Mouse (Mus musculus) heart, embryonic 14.5 days (tissue): Measurements from ENCODE around the gene Pax3. TPM values are rescaled to one million over a fixed set of nuclear protein-coding genes. Genes with fewer than 3 reads are reported as not detected.

Experiments
- ATAC-seq: fragments of 200-750 bp; cut with Nextera tagmentation; 2 replicates; pipeline ENCODE4 v1.8.0; 2017; ENCODE audit warnings: low read depth, moderate TSS enrichment; ENCODE audit not compliant: insufficient number of reproducible peaks, insufficient read depth, low FRiP score
- H3K27ac ChIP-seq, 2 experiments: fragments of 200-500 bp in 1 of 2; fragments of 300-500 bp in 1 of 2; sonication (generic) in 1 of 2; replicated peaks in 1 of 2; 2 replicates each; pipeline ENCODE4 v1.5.1; 2012 to 2014; ENCODE audit warnings: low read depth in 2 of 2, low read length in 2 of 2, control low read depth in 1 of 2, mild to moderate bottlenecking in 1 of 2, mixed read lengths in 1 of 2; ENCODE audit not compliant: control insufficient read depth in 1 of 2, insufficient read depth in 1 of 2
- H3K27me3 ChIP-seq: fragments of 300-500 bp; sonication (generic); 2 replicates; pipeline ENCODE4 v1.6.1; 2014; ENCODE audit warnings: mild to moderate bottlenecking, low read length, control low read depth; ENCODE audit not compliant: control insufficient read depth, insufficient read depth
- H3K36me3 ChIP-seq: fragments of 300-500 bp; sonication (generic); 2 replicates; pipeline ENCODE4 v1.6.1; 2014; ENCODE audit warnings: mild to moderate bottlenecking, control low read depth, low read length, mixed read lengths; ENCODE audit not compliant: control insufficient read depth, insufficient read depth
- H3K4me1 ChIP-seq, 2 experiments: fragments of 200-500 bp in 1 of 2; fragments of 300-500 bp in 1 of 2; sonication (generic) in 1 of 2; 2 replicates each; pipeline ENCODE4 v1.6.1; 2012 to 2014; ENCODE audit warnings: low read length in 2 of 2, control low read depth in 1 of 2, mixed read lengths in 1 of 2; ENCODE audit not compliant: control insufficient read depth in 2 of 2, insufficient read depth in 2 of 2
- H3K4me2 ChIP-seq: fragments of 300-500 bp; sonication (generic); 2 replicates; pipeline ENCODE4 v1.6.1; 2014; ENCODE audit warnings: mild to moderate bottlenecking, low read length
- H3K4me3 ChIP-seq, 2 experiments: fragments of 200-500 bp in 1 of 2; fragments of 300-500 bp in 1 of 2; sonication (generic) in 1 of 2; 2 replicates each; pipeline ENCODE4 v1.5.1; 2012 to 2014; ENCODE audit warnings: low read length in 2 of 2, mild to moderate bottlenecking in 2 of 2, control low read depth in 1 of 2, low read depth in 1 of 2, moderate library complexity in 1 of 2; ENCODE audit not compliant: control insufficient read depth in 1 of 2, insufficient read depth in 1 of 2
- H3K9ac ChIP-seq: fragments of 300-500 bp; sonication (generic); 2 replicates; pipeline ENCODE4 v1.6.1; 2014; ENCODE audit warnings: mild to moderate bottlenecking, low read length
- H3K9me3 ChIP-seq: fragments of 300-500 bp; sonication (generic); 2 replicates; pipeline ENCODE4 v1.6.1; 2016; ENCODE audit warnings: low read length, control low read depth; ENCODE audit not compliant: control insufficient read depth
- WGBS: fragments of 180-500 bp; shearing (Covaris S2); extraction: QIAGEN DNeasy Blood & Tissue Kit; methylation state at CpG from one replicate; pipeline ENCODE4 v1.1.7; 2014; 5-methylcytosine and 5-hydroxymethylcytosine counted together
- polyA plus RNA-seq: library from polyadenylated mRNA; unstranded; fragments of >200 nt; fragmentation: Nextera tagmentation; extraction: Ambion mirVana; gene quantifications from 2 replicates; pipeline ENCODE4 v1.2.1, GENCODE M21; 2014

Gene Pax3
- polyA plus RNA-seq, 1 experiment from 2014 or later = 0.08 TPM

DNA sequence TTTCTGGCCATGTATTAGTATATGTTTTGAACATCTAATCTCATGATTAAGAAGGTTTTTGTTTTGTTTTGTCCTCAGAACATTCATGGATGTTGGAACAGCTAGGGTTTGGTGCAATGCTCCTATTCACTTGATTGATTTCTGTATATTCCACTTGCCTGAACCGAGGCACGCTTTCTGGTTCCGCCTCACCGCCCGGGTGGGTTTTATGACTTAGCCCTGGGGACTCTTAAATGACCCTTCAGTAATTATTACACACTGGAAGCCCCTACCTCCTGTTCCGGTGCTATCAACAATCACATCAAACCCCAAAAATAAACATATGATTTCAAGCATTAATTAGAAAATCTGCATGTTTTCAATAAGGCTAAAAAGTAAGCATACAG lies 9.2 kb downstream of the Pax3 start:
- 22% methylated on average over 6 of the region's 6 CpGs for WGBS
- no peaks in the 10 kb centered on the region for H3K9me3 ChIP-seq
- H3K9ac ChIP-seq = no peak overlapping the region
- no peaks in the 10 kb centered on the region for H3K36me3 ChIP-seq
- H3K27me3 ChIP-seq = peaks cover 87% of the 10 kb centered on the region
- H3K4me2 ChIP-seq = no peak overlapping the region
- ATAC-seq = no peak
- no peak overlapping the region for H3K27ac ChIP-seq
- no peak overlapping the region for H3K4me3 ChIP-seq
- peaks cover 0 to 7% of the 10 kb centered on the region in 2 experiments; a peak in 2 of 4 replicates for H3K4me1 ChIP-seq

DNA sequence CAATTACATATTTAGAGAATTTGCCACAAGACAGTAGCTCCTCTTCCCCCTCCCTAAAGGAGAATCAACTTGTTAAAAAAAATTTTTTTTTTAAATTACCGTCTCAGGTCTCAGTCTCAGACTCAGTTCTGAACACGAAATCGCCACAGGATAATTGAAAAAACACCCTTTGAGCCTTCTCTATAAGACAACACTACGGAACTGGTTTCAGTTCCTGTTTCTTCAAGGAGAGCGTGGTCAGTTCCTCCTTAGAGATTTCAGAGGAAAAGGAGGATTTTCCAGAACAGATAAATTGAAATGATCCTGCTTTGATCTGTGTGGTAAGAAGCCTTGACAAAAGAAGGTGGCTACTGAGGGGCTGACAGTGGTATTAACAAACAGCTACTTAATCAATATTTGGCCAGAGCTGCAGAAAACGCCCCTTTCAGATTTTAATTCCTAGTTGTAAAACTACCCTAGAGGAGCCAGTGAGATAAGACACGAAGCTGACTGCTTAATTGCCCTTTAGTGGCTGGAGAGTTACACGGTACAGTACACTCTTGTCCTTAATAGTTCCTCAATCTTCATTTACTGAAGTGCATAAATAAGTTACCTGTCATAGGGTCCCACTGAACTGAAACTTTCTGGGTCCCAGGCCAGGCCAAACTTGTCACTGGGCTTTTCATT lies 9.7 kb downstream of the Pax3 start:
- Histone ChIP-seq H3K4me1 (peaks cover 0 to 7% of the 10 kb centered on the region in 2 experiments; a peak in 2 of 4 replicates), H3K36me3 (no peaks in the 10 kb centered on the region), H3K27me3 (peaks cover 85% of the 10 kb centered on the region), H3K4me2 (no peak overlapping the region), H3K4me3 (no peak overlapping the region), H3K9me3 (no peaks in the 10 kb centered on the region), H3K9ac (no peak overlapping the region), H3K27ac (no peak overlapping the region)
- ATAC-seq = no peak
- 7% methylated on average over 8 of the region's 8 CpGs for WGBS

DNA sequence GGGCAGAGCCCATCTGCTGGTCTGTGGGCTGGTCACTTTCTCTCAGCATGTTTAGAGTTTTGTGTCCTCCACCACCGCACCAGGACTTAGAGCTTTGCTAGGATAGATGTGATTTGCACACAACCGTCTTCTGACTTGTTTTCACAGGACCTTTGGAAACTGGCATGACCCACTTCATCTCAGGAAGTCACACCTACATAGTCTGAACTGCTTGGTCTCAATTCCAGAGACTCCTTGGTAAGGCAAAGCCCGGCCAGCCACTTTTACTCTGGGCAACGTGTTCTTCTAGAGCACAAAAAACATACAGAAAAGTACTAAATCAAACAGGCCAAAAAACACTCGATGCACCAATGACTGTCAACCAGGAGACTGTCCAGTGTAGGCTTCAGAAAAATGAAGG lies 14.0 kb downstream of the Pax3 start:
- Histone ChIP-seq H3K27me3 (peaks cover 66% of the 10 kb centered on the region), H3K9ac (no peak overlapping the region), H3K4me3 (no peak overlapping the region), H3K4me1 (peaks cover 0 to 2% of the 10 kb centered on the region in 2 experiments; a peak in 1 of 4 replicates), H3K36me3 (no peaks in the 10 kb centered on the region), H3K4me2 (no peak overlapping the region), H3K27ac (no peak overlapping the region), H3K9me3 (no peaks in the 10 kb centered on the region)
- 50% methylated on average over 5 of the region's 5 CpGs for WGBS
- no peak for ATAC-seq

DNA sequence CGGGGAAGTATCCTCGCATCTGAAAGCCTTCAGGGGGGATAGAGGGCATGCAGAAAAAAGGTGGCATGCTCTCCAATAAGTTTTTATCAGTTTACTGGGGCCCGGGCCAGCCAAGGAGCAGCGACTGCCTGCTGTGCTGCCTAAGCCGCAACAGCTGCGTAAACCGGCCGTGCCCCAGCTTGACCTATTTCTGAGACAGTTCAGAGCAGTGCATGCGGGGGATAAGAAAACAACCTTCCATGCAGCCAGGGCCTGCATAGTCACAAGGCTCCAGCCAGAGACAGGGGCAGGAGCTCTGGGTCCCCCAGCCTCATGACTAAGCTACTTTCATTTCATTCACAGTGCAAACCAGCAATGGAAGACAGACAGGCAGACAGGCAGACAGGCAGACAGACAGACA lies 15.1 kb downstream of the Pax3 start:
- 0 out of 4 replicates have a peak overlapping the region, but pooled peaks of 1 of the 2 experiments have one; percentile 2 for H3K4me3 ChIP-seq
- WGBS = 12% methylated on average over 9 of the region's 9 CpGs
- 0 out of 2 replicates have a peak overlapping the region, but pooled peaks have one; percentile 2 for H3K4me2 ChIP-seq
- no peak overlapping the region for H3K9ac ChIP-seq
- H3K27me3 ChIP-seq = peaks cover 56% of the 10 kb centered on the region
- no peaks in the 10 kb centered on the region for H3K36me3 ChIP-seq
- ATAC-seq = no peak
- H3K4me1 ChIP-seq = peaks cover 0 to 2% of the 10 kb centered on the region in 2 experiments; a peak in 1 of 4 replicates
- no peak overlapping the region for H3K27ac ChIP-seq
- H3K9me3 ChIP-seq = no peaks in the 10 kb centered on the region

DNA sequence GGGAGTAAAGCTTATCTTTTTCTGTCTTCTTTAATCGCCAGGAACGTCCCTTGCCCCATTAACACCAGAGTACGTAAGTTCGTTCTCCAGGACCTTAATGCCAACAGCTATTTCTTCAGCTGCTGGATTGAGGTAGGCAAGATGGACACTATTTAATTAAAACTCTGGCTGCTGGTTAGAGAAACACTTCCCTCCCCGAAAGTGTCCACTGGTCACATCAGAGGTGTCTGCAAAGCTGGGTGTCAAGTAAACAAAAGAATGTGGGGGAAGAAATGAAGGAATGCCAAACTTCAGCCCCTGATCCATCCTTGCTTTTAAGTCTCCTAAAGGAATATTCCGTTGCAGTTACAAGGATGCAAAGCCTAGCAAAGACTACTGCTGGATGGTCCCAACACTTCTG lies 24.6 kb downstream of the Pax3 start:
- peaks cover 33% of the 10 kb centered on the region for H3K27me3 ChIP-seq
- no peaks in the 10 kb centered on the region for H3K36me3 ChIP-seq
- no peaks in the 10 kb centered on the region for H3K4me1 ChIP-seq
- H3K9me3 ChIP-seq = no peaks in the 10 kb centered on the region
- H3K4me3 ChIP-seq = no peak overlapping the region
- 49% methylated on average over 6 of the region's 6 CpGs for WGBS
- no peak overlapping the region for H3K27ac ChIP-seq
- no peak overlapping the region for H3K4me2 ChIP-seq
- no peak for ATAC-seq
- H3K9ac ChIP-seq = no peak overlapping the region

DNA sequence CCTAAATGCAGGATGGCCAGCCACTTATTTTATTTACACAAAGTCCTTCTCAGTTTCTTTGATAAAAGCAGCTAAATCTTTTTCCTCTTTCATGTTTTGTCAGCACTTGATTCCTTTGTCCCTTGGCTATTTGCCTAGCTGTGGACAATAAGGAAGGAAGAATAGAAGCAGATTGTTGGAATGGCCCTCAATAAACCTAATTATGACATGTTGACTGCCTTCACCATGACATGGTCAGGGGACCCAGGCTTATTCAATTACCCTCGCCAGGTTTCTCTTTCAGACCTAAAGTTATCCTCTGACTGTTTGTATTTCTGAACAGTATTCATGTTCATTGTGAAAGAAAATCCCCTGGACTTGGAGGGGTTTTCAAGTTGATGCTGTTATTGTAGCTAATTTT lies 25.3 kb downstream of the Pax3 start:
- Histone ChIP-seq H3K27ac (no peak overlapping the region), H3K9ac (no peak overlapping the region), H3K4me2 (no peak overlapping the region), H3K4me1 (no peaks in the 10 kb centered on the region), H3K9me3 (no peaks in the 10 kb centered on the region), H3K36me3 (no peaks in the 10 kb centered on the region), H3K4me3 (no peak overlapping the region), H3K27me3 (peaks cover 33% of the 10 kb centered on the region)
- 55% methylated on average over 1 of the region's 1 CpGs for WGBS
- no peak for ATAC-seq

DNA sequence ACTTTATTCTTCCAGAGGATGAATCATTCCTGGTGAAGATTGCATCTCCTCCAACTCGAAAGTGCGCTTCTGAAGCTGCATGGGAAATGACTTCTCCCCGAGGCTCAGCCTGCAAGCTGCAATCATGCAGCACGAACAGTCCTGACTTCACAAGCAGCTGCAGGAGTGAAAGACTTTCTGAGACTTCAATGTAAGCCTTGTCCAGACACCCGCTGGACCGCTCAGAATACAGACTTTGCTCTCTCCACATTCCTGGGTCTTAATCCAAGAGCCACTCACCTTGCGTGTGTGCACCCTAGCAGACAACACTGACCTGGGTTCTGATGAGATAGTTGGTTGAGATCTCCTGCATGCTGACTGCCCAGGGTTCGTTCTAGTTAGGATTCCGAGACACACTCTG lies 26.2 kb downstream of the Pax3 start:
- Histone ChIP-seq H3K27ac (no peak overlapping the region), H3K27me3 (peaks cover 28% of the 10 kb centered on the region), H3K9ac (no peak overlapping the region), H3K4me1 (no peaks in the 10 kb centered on the region), H3K4me2 (no peak overlapping the region), H3K9me3 (no peaks in the 10 kb centered on the region), H3K4me3 (no peak overlapping the region), H3K36me3 (no peaks in the 10 kb centered on the region)
- ATAC-seq = no peak
- WGBS = 60% methylated on average over 9 of the region's 9 CpGs

DNA sequence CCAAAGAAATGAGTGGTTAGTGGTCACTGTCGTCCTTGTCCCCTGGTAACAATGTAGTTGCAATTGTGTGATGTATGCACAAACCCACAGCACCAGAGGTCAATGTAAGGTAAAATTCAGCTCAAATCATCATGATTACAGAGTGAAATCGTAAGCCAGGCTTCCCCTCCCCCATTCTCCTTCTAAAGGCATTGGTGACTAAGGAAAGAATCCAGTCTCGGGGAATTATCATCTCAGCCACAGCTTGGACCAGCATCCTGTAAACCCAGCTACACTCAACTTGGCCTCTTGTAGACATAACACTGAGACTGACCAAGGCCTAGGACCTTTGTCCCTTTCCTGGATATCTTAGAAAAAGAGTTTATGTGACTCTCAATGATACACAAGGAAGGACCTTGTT lies 28.1 kb downstream of the Pax3 start:
- H3K4me1 ChIP-seq = no peaks in the 10 kb centered on the region
- no peak for ATAC-seq
- H3K9ac ChIP-seq = no peak overlapping the region
- H3K9me3 ChIP-seq = no peaks in the 10 kb centered on the region
- H3K36me3 ChIP-seq = no peaks in the 10 kb centered on the region
- 58% methylated on average over 3 of the region's 3 CpGs for WGBS
- no peak overlapping the region for H3K4me3 ChIP-seq
- no peak overlapping the region for H3K27ac ChIP-seq
- no peak overlapping the region for H3K4me2 ChIP-seq
- peaks cover 24% of the 10 kb centered on the region for H3K27me3 ChIP-seq
